Mouse (Mus musculus) C2C12 (cell line): ENCODE measurements around the gene Gpr83. TPM values are rescaled to one million over a fixed set of nuclear protein-coding genes. Genes with fewer than 3 reads are reported as not detected.

ENCODE experiments used
- H3K27me3 ChIP-seq: one replicate; pipeline ENCODE4 v1.6.1; 2011; ENCODE audit not compliant: control insufficient read depth, insufficient read depth, insufficient read length
- H3K36me3 ChIP-seq: one replicate; pipeline ENCODE4 v1.6.1; 2011; ENCODE audit not compliant: control insufficient read depth, insufficient read depth
- H3K4me3 ChIP-seq: one replicate; pipeline ENCODE4 v1.5.1; 2011; ENCODE audit warnings: mild to moderate bottlenecking, control low read depth; ENCODE audit not compliant: poor library complexity, insufficient read depth, severe bottlenecking
- H3K79me2 ChIP-seq: one replicate; pipeline ENCODE4 v1.6.1; 2011; ENCODE audit not compliant: control insufficient read depth, insufficient read depth
- H3K79me3 ChIP-seq: one replicate; pipeline ENCODE4 v1.6.1; 2011; ENCODE audit warnings: low read depth, control low read depth
- H3ac ChIP-seq: one replicate; pipeline ENCODE3; 2011; ENCODE audit warnings: low read depth; ENCODE audit not compliant: control insufficient read depth, insufficient read length
- CEBPB ChIP-seq: IDR thresholded peaks from one replicate; pipeline ENCODE4 v1.6.1; 2011; ENCODE audit warnings: low read depth, mild to moderate bottlenecking, control low read depth, moderate library complexity
- CTCF ChIP-seq: IDR thresholded peaks from one replicate; pipeline ENCODE4 v1.5.1; 2011; ENCODE audit not compliant: control insufficient read depth, insufficient read depth, insufficient read length
- FOSL1 ChIP-seq: IDR thresholded peaks from one replicate; pipeline ENCODE4 v1.8.0; 2011; ENCODE audit warnings: mild to moderate bottlenecking, low read length; ENCODE audit not compliant: poor library complexity, insufficient read depth, severe bottlenecking
- MAX ChIP-seq: IDR thresholded peaks from one replicate; pipeline ENCODE4 v1.6.1; 2011; ENCODE audit warnings: mild to moderate bottlenecking, control low read depth
- MYOD1 ChIP-seq: IDR thresholded peaks from one replicate; pipeline ENCODE4 v1.6.1; 2011; ENCODE audit warnings: low read depth; ENCODE audit not compliant: control insufficient read depth, insufficient read length
- MYOG ChIP-seq: IDR thresholded peaks from one replicate; pipeline ENCODE4 v1.6.1; 2011; ENCODE audit not compliant: control insufficient read depth, insufficient read length; ENCODE audit errors: extremely low read depth
- USF1 ChIP-seq: IDR thresholded peaks from one replicate; pipeline ENCODE4 v1.6.1; 2011; ENCODE audit warnings: low read depth, mild to moderate bottlenecking, control low read depth, moderate library complexity
- polyA plus RNA-seq: library from polyadenylated mRNA; unstranded; fragments of >200 nt; fragmentation: generic; extraction: Trizol; gene quantifications from one replicate; pipeline ENCODE4 v1.2.1, GENCODE M21; 2012; ENCODE audit warnings: missing spikeins

The Gpr83 gene
- polyA plus RNA-seq, 1 experiment: not detected

- Histone ChIP-seq H3K4me3 (no peak overlapping the region), H3K27me3 (peaks cover 44% of the 10 kb centered on the region), H3ac (no peak overlapping the region), H3K79me2 (no peaks in the 10 kb centered on the region), H3K79me3 (no peaks in the 10 kb centered on the region), H3K36me3 (no peaks in the 10 kb centered on the region)
- TF ChIP-seq CTCF (no peak), CEBPB (no peak), MYOD1 (no peak), MAX (no peak), USF1 (no peak), MYOG (no peak), FOSL1 (no peak)
Observed at GRCm38 (mm10) chr9:14864726-14865125, 4.7 kb downstream of the Gpr83 start.

GRCm38 (mm10) chr9:14866957-14867356, 6.9 kb downstream of the Gpr83 start:
- TF ChIP-seq MYOG (no peak), MAX (no peak), CTCF (no peak), CEBPB (no peak), USF1 (no peak), FOSL1 (no peak), MYOD1 (no peak)
- Histone ChIP-seq H3K79me3 (no peaks in the 10 kb centered on the region), H3ac (no peak overlapping the region), H3K36me3 (no peaks in the 10 kb centered on the region), H3K79me2 (no peaks in the 10 kb centered on the region), H3K4me3 (no peak overlapping the region), H3K27me3 (peaks cover 23% of the 10 kb centered on the region)

- no peaks in the 10 kb centered on the region for H3K36me3 ChIP-seq
- no peak for TF ChIP-seq FOSL1
- H3K79me2 ChIP-seq: no peaks in the 10 kb centered on the region
- no peak overlapping the region for H3K4me3 ChIP-seq
- H3K27me3 ChIP-seq: peaks cover 17% of the 10 kb centered on the region
- H3ac ChIP-seq: no peak overlapping the region
- H3K79me3 ChIP-seq: no peaks in the 10 kb centered on the region
Observed at GRCm38 (mm10) chr9:14868326-14868725, 8.3 kb downstream of the Gpr83 start.

- TF ChIP-seq MYOD1: no peak
- TF ChIP-seq MAX: no peak
- TF ChIP-seq CTCF: no peak
- no peak for TF ChIP-seq MYOG
- TF ChIP-seq USF1: no peak
- TF ChIP-seq FOSL1: no peak
- TF ChIP-seq CEBPB: no peak
- Histone ChIP-seq H3K4me3 (no peak overlapping the region), H3ac (no peak overlapping the region), H3K79me3 (no peaks in the 10 kb centered on the region), H3K36me3 (no peaks in the 10 kb centered on the region), H3K27me3 (peaks cover 9% of the 10 kb centered on the region), H3K79me2 (no peaks in the 10 kb centered on the region)
Observed at GRCm38 (mm10) chr9:14870377-14870776, 10.4 kb downstream of the Gpr83 start.

- H3K4me3 ChIP-seq: no peak overlapping the region
- no peaks in the 10 kb centered on the region for H3K36me3 ChIP-seq
- no peak overlapping the region for H3ac ChIP-seq
- H3K79me3 ChIP-seq: no peaks in the 10 kb centered on the region
- no peaks in the 10 kb centered on the region for H3K79me2 ChIP-seq
- TF ChIP-seq CTCF (no peak), MYOG (no peak), MYOD1 (no peak), FOSL1 (no peak), USF1 (no peak), CEBPB (no peak)
- H3K27me3 ChIP-seq: peaks cover 10% of the 10 kb centered on the region
Observed at GRCm38 (mm10) chr9:14870802-14871201, 10.8 kb downstream of the Gpr83 start.

GRCm38 (mm10) chr9:14871536-14871935, 11.5 kb downstream of the Gpr83 start:
- no peak overlapping the region for H3ac ChIP-seq
- peaks cover 13% of the 10 kb centered on the region for H3K27me3 ChIP-seq
- no peaks in the 10 kb centered on the region for H3K79me2 ChIP-seq
- no peak overlapping the region for H3K4me3 ChIP-seq
- no peaks in the 10 kb centered on the region for H3K79me3 ChIP-seq
- TF ChIP-seq FOSL1 (no peak), MYOD1 (no peak), MYOG (no peak), CEBPB (no peak), USF1 (no peak), CTCF (no peak), MAX (no peak)
- H3K36me3 ChIP-seq: no peaks in the 10 kb centered on the region
